Mouse (Mus musculus) embryonic fibroblast, embryonic 13.5 days (primary cell): ENCODE results near the gene Pdzd9. TPM values are rescaled to one million over a fixed set of nuclear protein-coding genes. Genes with fewer than 3 reads are reported as not detected.
"Not testable (repeated sequence)": the region's sequence is repeated elsewhere in the genome, so short reads cannot be mapped to it uniquely, and the experiment has no call there.

Experiments used
- H3K27ac ChIP-seq: 2 replicates; pipeline ENCODE4 v1.5.1; 2012; ENCODE audit warnings: low read length, control low read depth, inconsistent platforms; ENCODE audit not compliant: insufficient read depth
- H3K4me1 ChIP-seq: 2 replicates; pipeline ENCODE4 v1.6.1; 2011; ENCODE audit warnings: low read length; ENCODE audit not compliant: control insufficient read depth, insufficient read depth
- H3K4me3 ChIP-seq: 2 replicates; pipeline ENCODE4 v1.5.1; 2011; ENCODE audit warnings: mild to moderate bottlenecking, control low read depth, low read length; ENCODE audit not compliant: insufficient read depth
- CTCF ChIP-seq: IDR thresholded peaks from 2 replicates; pipeline ENCODE4 v1.5.1; 2011; ENCODE audit warnings: mild to moderate bottlenecking, control low read depth, low read length, moderate library complexity, borderline replicate concordance; ENCODE audit not compliant: insufficient read depth
- POLR2A ChIP-seq: IDR thresholded peaks from 2 replicates; pipeline ENCODE4 v1.6.1; 2011; ENCODE audit warnings: low read depth, mild to moderate bottlenecking, control low read depth, low read length, moderate library complexity
- polyA plus RNA-seq: library from polyadenylated mRNA; stranded (reverse); fragments of >200 nt; gene quantifications from 2 replicates; pipeline ENCODE4 v1.2.4, GENCODE M21; 2011; ENCODE audit warnings: low read depth; ENCODE audit not compliant: missing spikeins, insufficient read length

The Pdzd9 gene
- not detected in 2 replicates for polyA plus RNA-seq

GRCm38 (mm10) chr7:120670153-120670875, at the start of gene Pdzd9:
Gene Pdzd9, minus strand, starts transcription at chr7:120670343.
- Histone ChIP-seq H3K27ac (peak within 1 kb of the TSS; percentile 91), H3K4me1 (peaks cover 6% of the 10 kb centered on the region), H3K4me3 (no peak within 1 kb of the TSS)
- TF ChIP-seq CTCF (peak; percentile 54; the same call in 1 of the 2 replicates), POLR2A (no peak)

GRCm38 (mm10) chr7:120717261-120717660, 47.1 kb upstream of the Pdzd9 start:
- peak overlapping the region; percentile 80 for H3K27ac ChIP-seq
- H3K4me1 ChIP-seq = peaks cover 15% of the 10 kb centered on the region
- TF ChIP-seq CTCF = no peak
- TF ChIP-seq POLR2A = no peak
- no peak overlapping the region for H3K4me3 ChIP-seq

DNA sequence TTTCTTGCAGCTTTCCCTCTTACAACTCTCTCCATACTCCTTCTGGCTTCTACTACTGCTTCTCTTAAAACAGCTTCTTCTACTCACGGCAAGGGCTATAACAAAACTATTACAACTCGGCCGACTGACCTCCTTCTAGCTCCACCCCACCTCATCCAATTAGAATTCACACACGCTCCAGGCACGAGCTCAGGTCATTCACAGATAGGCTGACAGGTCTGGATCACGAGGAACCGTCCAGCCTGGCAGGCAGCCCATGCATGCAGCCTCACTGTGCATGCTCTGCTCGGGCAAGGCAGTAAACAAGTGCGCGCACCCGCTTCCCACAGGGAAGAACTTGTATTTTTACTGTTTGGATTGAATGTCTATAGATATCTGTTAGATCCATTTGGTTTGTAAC, 43.8 kb upstream of the Pdzd9 start:
- not testable (repeated sequence) for H3K4me3 ChIP-seq
- peaks cover 15% of the 10 kb centered on the region for H3K4me1 ChIP-seq

GRCm38 (mm10) chr7:120713225-120713624, 43.1 kb upstream of the Pdzd9 start:
- Histone ChIP-seq H3K4me1 (peaks cover 10% of the 10 kb centered on the region), H3K4me3 (no peak overlapping the region), H3K27ac (no peak overlapping the region)
- TF ChIP-seq CTCF (no peak), POLR2A (no peak)

More for the DNA sequence above, 43.8 kb upstream of the Pdzd9 start:
- not testable (repeated sequence) for H3K27ac ChIP-seq

DNA sequence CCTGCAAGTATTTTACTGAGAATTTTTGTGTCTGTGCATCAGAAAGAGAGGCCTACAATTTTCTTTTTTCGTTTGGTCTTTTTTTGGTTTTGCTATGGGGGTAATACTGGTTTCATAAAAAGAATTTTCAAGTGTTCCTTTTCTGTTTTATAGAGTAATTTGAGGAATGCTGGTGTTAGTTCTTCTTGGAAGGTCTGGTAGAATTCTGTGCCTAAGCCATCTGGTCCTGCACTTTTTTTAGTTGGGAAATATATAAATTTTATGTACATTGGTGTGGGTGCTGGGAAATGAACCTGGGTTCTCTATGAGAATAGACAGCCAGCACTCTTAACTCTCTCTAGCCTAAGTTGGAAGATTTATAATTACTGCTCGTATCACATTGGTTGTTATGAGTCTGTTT, 41.9 kb upstream of the Pdzd9 start:
- TF ChIP-seq CTCF (no peak), POLR2A (no peak)
- H3K4me3 ChIP-seq = no peak overlapping the region
- no peak overlapping the region for H3K27ac ChIP-seq
- H3K4me1 ChIP-seq = peaks cover 4% of the 10 kb centered on the region; the same call in 1 of the 2 replicates

GRCm38 (mm10) chr7:120703888-120704287, 33.7 kb upstream of the Pdzd9 start:
- H3K4me3 ChIP-seq = no peak overlapping the region
- no peaks in the 10 kb centered on the region; the same call in 1 of the 2 replicates for H3K4me1 ChIP-seq
- TF ChIP-seq CTCF (no peak), POLR2A (no peak)
- H3K27ac ChIP-seq = no peak overlapping the region

GRCm38 (mm10) chr7:120699586-120699985, 29.4 kb upstream of the Pdzd9 start:
- no peaks in the 10 kb centered on the region; the same call in 1 of the 2 replicates for H3K4me1 ChIP-seq
- H3K27ac ChIP-seq = no peak overlapping the region
- no peak overlapping the region for H3K4me3 ChIP-seq
- no peak for TF ChIP-seq CTCF
- no peak for TF ChIP-seq POLR2A

DNA sequence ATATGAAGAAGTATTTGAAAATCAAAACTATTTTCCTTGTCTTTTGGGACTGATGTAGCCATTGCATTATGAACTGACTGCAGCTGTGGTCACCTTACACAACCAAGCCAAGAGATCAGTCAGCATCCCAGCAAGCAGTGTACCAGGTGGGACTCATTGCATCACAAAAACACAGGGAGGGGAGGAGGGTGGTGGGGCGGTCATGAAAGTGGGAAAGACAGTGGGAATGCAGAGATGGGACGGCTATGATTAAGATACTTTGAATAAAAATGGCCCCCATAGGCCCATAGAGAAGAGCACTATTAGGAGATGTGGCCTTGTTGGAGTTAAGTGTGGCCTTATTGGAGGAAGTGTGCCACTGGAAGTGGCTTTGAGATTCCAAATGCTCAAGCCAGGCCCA, 26.2 kb upstream of the Pdzd9 start:
- Histone ChIP-seq H3K27ac (no peak overlapping the region), H3K4me3 (no peak overlapping the region), H3K4me1 (no peaks in the 10 kb centered on the region; the same call in 1 of the 2 replicates)
- TF ChIP-seq CTCF (no peak), POLR2A (no peak)

DNA sequence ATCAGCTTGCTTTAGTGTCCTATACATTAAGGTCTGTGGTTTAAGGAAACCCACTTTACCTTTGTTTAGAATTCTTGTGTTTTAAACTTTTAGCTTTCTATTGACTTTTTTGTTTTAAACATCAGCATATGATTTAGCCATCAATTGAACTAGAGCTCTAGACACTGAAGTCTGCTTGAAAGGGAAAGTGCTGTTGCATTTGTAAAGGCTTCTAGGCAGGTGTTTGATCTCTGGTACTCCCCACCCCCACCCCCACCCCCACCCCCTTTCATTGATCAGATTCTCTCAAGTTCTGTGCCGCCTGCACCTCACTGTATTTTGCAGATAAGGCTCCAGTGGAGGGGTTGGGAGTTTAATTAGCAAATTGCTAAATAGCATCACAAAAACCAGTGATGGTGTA, 25.5 kb upstream of the Pdzd9 start:
- TF ChIP-seq POLR2A (no peak), CTCF (no peak)
- Histone ChIP-seq H3K4me1 (no peaks in the 10 kb centered on the region; the same call in 1 of the 2 replicates), H3K4me3 (no peak overlapping the region), H3K27ac (no peak overlapping the region)

- TF ChIP-seq POLR2A (no peak), CTCF (no peak)
- Histone ChIP-seq H3K4me3 (no peak overlapping the region), H3K4me1 (no peaks in the 10 kb centered on the region; the same call in 1 of the 2 replicates)
These were observed 25.1 kb upstream of the Pdzd9 start for GRCm38 (mm10) chr7:120695196-120695595.

More at GRCm38 (mm10) chr7:120695196-120695595, 25.1 kb upstream of the Pdzd9 start:
- no peak overlapping the region for H3K27ac ChIP-seq
